Mouse (Mus musculus) common myeloid progenitor, adult 5-6 weeks (primary cell): ENCODE measurements around the gene Gm28230. TPM values are rescaled to one million over a fixed set of nuclear protein-coding genes. Genes with fewer than 3 reads are reported as not detected.

Source experiments
- ATAC-seq: replicated peaks from 2 replicates; pipeline ENCODE4 v1.8.0; 2016; ENCODE audit warnings: low read depth, mild to moderate bottlenecking, moderate TSS enrichment, inconsistent platforms; ENCODE audit not compliant: poor library complexity, severe bottlenecking
- total RNA-seq: library from RNA; stranded (forward); fragments of 200-1000, 187-1606 nt; gene quantifications from 2 replicates; pipeline ENCODE4 v1.2.3, GENCODE M21; 2017

The Gm28230 gene
- total RNA-seq, 1 experiment from 2014 or later = not detected

DNA sequence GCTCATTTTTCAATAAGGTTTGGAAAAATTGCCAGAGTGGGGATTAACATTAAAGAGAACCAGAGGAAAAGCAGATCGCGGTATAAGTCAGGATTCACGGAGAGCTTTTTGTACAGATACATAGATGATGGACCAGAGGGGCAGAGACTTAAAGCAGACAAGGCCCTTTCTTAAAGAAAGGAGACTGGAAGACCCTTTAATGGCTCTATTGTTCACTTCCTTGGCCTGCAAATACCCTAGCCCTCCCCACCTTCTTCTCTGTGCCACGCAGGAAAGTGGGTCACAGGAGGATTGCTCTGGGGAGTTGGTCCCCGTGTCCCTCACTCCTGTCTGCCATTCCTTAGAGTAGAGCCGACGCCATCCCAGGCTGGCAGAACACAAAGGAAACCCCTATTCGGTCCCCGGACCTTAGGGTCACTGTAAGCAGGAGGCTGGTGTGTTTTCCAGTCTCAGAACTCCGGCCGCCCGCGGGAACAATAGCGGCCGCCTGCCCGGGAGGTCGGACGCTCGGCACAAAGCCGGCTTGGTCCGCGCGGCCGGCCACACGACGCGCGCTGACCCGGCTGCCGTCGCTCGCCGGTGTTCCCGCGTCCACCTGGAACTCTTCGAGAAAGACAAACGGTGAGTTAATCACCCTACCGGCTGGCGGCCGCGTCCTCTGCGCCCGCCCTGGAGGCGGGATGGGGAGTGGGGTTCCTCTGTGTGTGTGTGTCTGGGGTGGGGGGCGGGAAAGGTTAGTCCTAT is 26.1 kb downstream of the Gm28230 start:
- ATAC-seq = no peak

GRCm38 (mm10) chr2:74753175-74753523 is 26.6 kb downstream of the Gm28230 start:
- ATAC-seq = 0 out of 2 replicates have a peak, but pooled peaks have one; percentile 23

GRCm38 (mm10) chr2:74753711-74754110 is 27.2 kb downstream of the Gm28230 start:
- ATAC-seq = no peak

DNA sequence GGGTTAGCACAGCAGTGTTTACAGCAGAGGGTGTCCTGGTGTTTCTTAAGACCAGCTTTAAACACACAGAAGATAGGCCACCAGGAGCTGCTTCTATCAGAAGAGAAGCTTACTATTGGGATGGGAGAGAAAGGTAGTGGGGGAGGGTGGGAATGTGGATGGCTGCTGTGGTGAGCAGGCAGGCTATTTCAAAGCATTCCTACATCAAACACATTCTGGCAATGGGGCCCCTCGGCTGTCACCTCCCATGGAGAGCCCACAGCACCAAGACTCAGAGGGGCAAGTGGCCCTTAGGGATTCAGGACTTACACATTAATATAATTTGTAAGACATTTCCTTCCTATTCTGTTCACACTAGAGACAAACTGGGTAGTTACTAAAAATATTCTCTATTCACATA is 33.6 kb downstream of the Gm28230 start:
- no peak for ATAC-seq

GRCm38 (mm10) chr2:74761941-74762340 is 35.4 kb downstream of the Gm28230 start:
- no peak for ATAC-seq

DNA sequence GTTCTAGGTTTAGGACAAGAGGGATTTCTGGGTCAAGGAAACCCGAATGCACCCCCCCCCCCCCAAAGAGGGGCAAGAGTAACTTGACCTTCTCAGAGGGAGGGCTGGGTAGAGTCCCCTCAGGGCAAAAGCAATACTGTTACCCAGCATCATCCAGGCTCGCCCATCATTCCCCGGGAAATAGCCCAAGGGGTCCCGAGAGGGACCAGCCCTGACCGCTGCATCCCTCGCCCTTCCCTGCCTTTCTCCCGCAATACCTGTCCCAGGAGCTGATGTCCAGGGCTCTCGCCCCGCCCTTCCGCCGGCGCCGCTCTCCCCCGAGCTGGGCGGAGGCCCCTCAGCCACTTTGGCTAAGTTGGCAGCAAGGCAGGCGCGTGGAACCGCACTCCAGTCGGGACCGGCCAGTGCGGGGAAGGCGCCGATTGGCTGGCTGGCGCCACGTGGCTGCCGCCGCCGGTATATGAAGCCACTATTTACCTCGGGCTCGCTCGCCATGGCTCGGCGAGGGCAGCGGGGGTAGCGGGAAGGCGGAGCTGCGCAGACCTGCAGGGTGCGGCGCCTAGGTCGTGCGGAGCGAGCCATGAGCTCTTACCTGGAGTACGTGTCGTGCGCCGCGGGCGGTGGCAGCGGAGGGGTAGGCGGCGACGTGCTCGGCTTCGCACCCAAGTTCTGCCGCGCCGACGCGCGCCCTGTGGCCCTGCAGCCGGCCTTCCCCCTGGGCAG is 36.2 kb downstream of the Gm28230 start, which contains the start of gene Hoxd1:
Hoxd1 (plus strand) TSS at position 459 of the 723 bp plus-strand sequence.
- ATAC-seq = peak; percentile 50; the same call in 1 of the 2 replicates

DNA sequence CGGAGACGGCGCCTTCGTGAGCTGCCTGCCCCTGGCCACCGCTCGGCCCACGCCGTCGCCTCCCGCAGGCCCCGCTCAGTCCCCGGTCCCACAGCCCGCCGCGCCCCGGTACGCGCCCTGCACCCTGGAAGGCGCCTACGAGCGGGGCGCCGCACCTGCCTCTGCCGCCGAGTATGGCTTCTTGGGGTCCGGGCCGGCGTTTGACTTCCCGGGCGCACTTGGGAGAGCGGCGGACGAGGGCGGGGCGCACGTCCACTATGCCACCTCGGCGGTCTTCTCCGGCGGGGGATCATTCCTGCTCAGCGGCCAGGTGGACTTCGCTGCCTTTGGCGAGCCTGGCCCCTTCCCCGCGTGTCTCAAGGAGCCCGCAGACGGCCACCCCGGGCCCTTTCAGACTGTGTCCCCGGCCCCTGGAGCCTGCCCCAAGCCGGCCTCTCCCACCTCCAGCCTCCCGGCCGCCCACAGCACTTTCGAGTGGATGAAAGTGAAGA is 36.8 kb downstream of the Gm28230 start:
- no peak for ATAC-seq

GRCm38 (mm10) chr2:74763976-74764375 is 37.4 kb downstream of the Gm28230 start:
- ATAC-seq = no peak

GRCm38 (mm10) chr2:74774359-74774758 is 47.8 kb downstream of the Gm28230 start:
- ATAC-seq = no peak

- ATAC-seq = no peak
Observed at GRCm38 (mm10) chr2:74777536-74778275, 51.2 kb downstream of the Gm28230 start.

GRCm38 (mm10) chr2:74781386-74781785 is 54.9 kb downstream of the Gm28230 start:
- no peak for ATAC-seq

- no peak for ATAC-seq
Observed at GRCm38 (mm10) chr2:74795531-74795930, 69.0 kb downstream of the Gm28230 start.

Other genes starting within 250 kb of the Gm28230 start
- 44.5 and 49.9 TPM in 2 replicates for gene Lnpk, start 147.3 kb upstream of the Gm28230 start, total RNA-seq
- gene Evx2, start 67.2 kb upstream of the Gm28230 start, total RNA-seq = not detected in 2 replicates
- not detected in 2 replicates for gene Hoxd13, start 58.4 kb upstream of the Gm28230 start, total RNA-seq
- gene Hoxd12, start 51.7 kb upstream of the Gm28230 start, total RNA-seq = not detected in 2 replicates
- not detected in 2 replicates for gene Hoxd11, start 47.2 kb upstream of the Gm28230 start, total RNA-seq
- not detected in 2 replicates for gene Hoxd10, start 34.8 kb upstream of the Gm28230 start, total RNA-seq
- not detected in 2 replicates for gene Hoxd9, start 29.0 kb upstream of the Gm28230 start, total RNA-seq
- not detected in 2 replicates for gene Hoxd8, start 22.1 kb upstream of the Gm28230 start, total RNA-seq
- not detected in 2 replicates for gene Hoxd3, start 14.8 kb upstream of the Gm28230 start, total RNA-seq
- gene Hoxd4, start 14.8 kb upstream of the Gm28230 start, total RNA-seq = not detected in 2 replicates
- not detected in 2 replicates for gene Hoxd1, start 36.3 kb downstream of the Gm28230 start, total RNA-seq
- 27.6 and 28.7 TPM in 2 replicates for gene Mtx2, start 99.1 kb downstream of the Gm28230 start, total RNA-seq